Mouse (Mus musculus): ENCODE results near the gene Ptprj. TPM values are rescaled to one million over a fixed set of nuclear protein-coding genes. Genes with fewer than 3 reads are reported as not detected.
A peak's percentile ranks its signal among the peaks of the same experiment; 100 is the strongest.
"Not testable (repeated sequence)": the region's sequence is repeated elsewhere in the genome, so short reads cannot be mapped to it uniquely, and the experiment has no call there.

The Ptprj gene
- polyA plus RNA-seq, 1 experiment from 2014 or later = 4.9 TPM

GRCm38 (mm10) chr2:90470122-90470521, 110.3 kb downstream of the Ptprj start:
- Histone ChIP-seq H3K27me3 (replicated peaks) (no peaks in the 10 kb centered on the region), H3K9me3 (no peaks in the 10 kb centered on the region), H3K4me3 (replicated peaks) (no peak overlapping the region), H3K9ac (no peak overlapping the region), H3K4me2 (no peak overlapping the region), H3K27ac (no peak overlapping the region), H3K4me1 (0 out of 2 replicates have a peak, but pooled peaks cover 3% of the 10 kb centered on the region), H3K36me3 (no peaks in the 10 kb centered on the region)
- WGBS = 29% methylated on average over 6 of the region's 6 CpGs
- ATAC-seq (ENCODE audit: insufficient read depth, low FRiP score, low read depth) = no peak

GRCm38 (mm10) chr2:90466480-90466879, 114.0 kb downstream of the Ptprj start:
- Histone ChIP-seq H3K4me1 (no peaks in the 10 kb centered on the region), H3K9me3 (no peaks in the 10 kb centered on the region), H3K27me3 (replicated peaks) (no peaks in the 10 kb centered on the region), H3K4me2 (no peak overlapping the region), H3K4me3 (replicated peaks) (no peak overlapping the region), H3K9ac (no peak overlapping the region), H3K27ac (0 out of 2 replicates have a peak overlapping the region, but pooled peaks have one; percentile 1), H3K36me3 (no peaks in the 10 kb centered on the region)
- 46% methylated on average over 7 of the region's 7 CpGs for WGBS
- ATAC-seq (ENCODE audit: insufficient read depth, low FRiP score, low read depth) = peak; percentile 15; the same call in 1 of the 2 replicates

- WGBS = 93% methylated on average over 5 of the region's 5 CpGs
- Histone ChIP-seq H3K4me2 (no peak overlapping the region), H3K36me3 (peaks cover 4% of the 10 kb centered on the region; the same call in 1 of the 2 replicates), H3K27ac (no peak overlapping the region), H3K4me3 (replicated peaks) (no peak overlapping the region), H3K9ac (no peak overlapping the region), H3K27me3 (replicated peaks) (no peaks in the 10 kb centered on the region), H3K9me3 (no peaks in the 10 kb centered on the region), H3K4me1 (no peaks in the 10 kb centered on the region)
- ATAC-seq (ENCODE audit: insufficient read depth, low FRiP score, low read depth) = no peak
Observed at GRCm38 (mm10) chr2:90463735-90464134, 116.7 kb downstream of the Ptprj start.

GRCm38 (mm10) chr2:90462252-90462651, 118.2 kb downstream of the Ptprj start:
- Histone ChIP-seq H3K27ac (peak overlapping the region; percentile 35; the same call in 1 of the 2 replicates), H3K9ac (no peak overlapping the region), H3K4me2 (no peak overlapping the region), H3K9me3 (no peaks in the 10 kb centered on the region), H3K36me3 (peaks cover 4% of the 10 kb centered on the region; the same call in 1 of the 2 replicates), H3K27me3 (replicated peaks) (no peaks in the 10 kb centered on the region), H3K4me1 (no peaks in the 10 kb centered on the region), H3K4me3 (replicated peaks) (no peak overlapping the region)
- ATAC-seq (ENCODE audit: insufficient read depth, low FRiP score, low read depth) = peak; percentile 62; the same call in 1 of the 2 replicates

GRCm38 (mm10) chr2:90457946-90458345, 122.5 kb downstream of the Ptprj start:
- Histone ChIP-seq H3K4me3 (replicated peaks) (no peak overlapping the region), H3K9me3 (no peaks in the 10 kb centered on the region), H3K36me3 (peaks cover 9% of the 10 kb centered on the region; the same call in 1 of the 2 replicates), H3K27me3 (replicated peaks) (no peaks in the 10 kb centered on the region), H3K9ac (no peak overlapping the region), H3K4me1 (no peaks in the 10 kb centered on the region), H3K27ac (no peak overlapping the region), H3K4me2 (no peak overlapping the region)
- ATAC-seq (ENCODE audit: insufficient read depth, low FRiP score, low read depth) = no peak
- WGBS = 88% methylated on average over 12 of the region's 12 CpGs

GRCm38 (mm10) chr2:90452380-90452779, 128.1 kb downstream of the Ptprj start:
- Histone ChIP-seq H3K9me3 (no peaks in the 10 kb centered on the region), H3K4me1 (no peaks in the 10 kb centered on the region), H3K27ac (no peak overlapping the region), H3K36me3 (0 out of 2 replicates have a peak, but pooled peaks cover 5% of the 10 kb centered on the region), H3K4me3 (replicated peaks) (no peak overlapping the region), H3K9ac (no peak overlapping the region), H3K4me2 (no peak overlapping the region), H3K27me3 (replicated peaks) (no peaks in the 10 kb centered on the region)
- ATAC-seq (ENCODE audit: insufficient read depth, low FRiP score, low read depth) = no peak
- 85% methylated on average over 3 of the region's 3 CpGs for WGBS

DNA sequence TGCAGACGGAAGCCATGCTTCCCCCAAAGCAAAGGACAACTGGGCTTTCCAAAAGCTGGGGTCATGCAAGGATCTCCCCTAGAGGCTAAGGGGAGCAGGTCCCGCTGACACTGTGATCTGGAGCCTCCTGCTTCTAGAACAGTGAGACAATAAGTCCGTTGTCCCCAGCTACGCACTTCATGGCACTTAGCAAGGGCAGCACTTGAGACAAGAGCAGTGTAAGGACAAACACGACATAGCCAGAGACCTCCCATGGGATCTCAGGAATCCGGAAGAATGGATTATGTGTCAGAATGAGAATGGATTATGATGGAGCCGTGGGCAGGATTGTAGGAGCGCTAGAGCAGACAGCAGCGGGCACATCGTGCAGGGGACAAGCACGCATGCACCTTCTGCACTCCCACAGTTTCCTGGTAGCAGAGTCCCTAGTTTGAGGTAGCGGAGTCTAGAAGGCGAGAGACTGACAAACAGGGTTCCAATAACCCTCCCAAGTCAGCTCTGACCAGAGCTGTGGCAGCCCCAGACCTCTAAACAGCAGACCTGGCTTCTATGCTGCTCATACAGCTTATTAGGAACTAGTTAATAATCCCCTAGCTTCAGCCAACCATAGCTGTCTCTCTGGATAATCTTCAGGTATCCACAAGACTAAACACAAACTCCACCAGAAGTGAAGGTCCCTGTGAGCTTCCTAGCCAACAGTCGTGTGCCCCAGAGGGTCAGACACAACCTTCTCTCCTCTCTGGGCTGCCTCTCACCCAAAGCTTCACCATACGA, 131.3 kb downstream of the Ptprj start:
- Histone ChIP-seq H3K4me2 (no peak overlapping the region), H3K36me3 (0 out of 2 replicates have a peak, but pooled peaks cover 1% of the 10 kb centered on the region), H3K27me3 (replicated peaks) (no peaks in the 10 kb centered on the region), H3K4me1 (no peaks in the 10 kb centered on the region), H3K27ac (no peak overlapping the region), H3K9ac (no peak overlapping the region), H3K4me3 (replicated peaks) (no peak overlapping the region), H3K9me3 (no peaks in the 10 kb centered on the region)
- 77% methylated on average over 15 of the region's 15 CpGs for WGBS
- no peak for ATAC-seq (ENCODE audit: insufficient read depth, low FRiP score, low read depth)

DNA sequence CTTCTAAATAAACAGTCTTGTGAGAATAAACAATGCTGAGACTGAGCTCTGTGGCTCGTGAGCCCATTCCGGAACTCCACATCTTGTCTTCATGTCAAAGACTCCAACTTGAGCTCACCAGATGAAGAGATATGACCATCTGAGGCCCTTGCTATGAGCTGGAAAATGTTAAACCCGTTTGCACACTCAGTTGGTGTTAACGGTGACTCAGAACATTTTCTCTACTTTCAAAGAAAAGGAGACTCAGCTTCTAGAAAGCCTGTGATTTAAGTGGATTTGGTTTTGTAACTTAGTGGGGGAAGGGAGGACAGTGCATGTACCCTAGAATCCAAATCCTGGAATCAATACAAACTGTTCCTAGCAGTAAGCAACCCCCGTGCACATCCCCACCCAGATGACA, 136.6 kb downstream of the Ptprj start:
- Histone ChIP-seq H3K9ac (no peak overlapping the region), H3K27ac (no peak overlapping the region), H3K36me3 (no peaks in the 10 kb centered on the region), H3K4me2 (no peak overlapping the region), H3K9me3 (no peaks in the 10 kb centered on the region), H3K4me3 (replicated peaks) (no peak overlapping the region), H3K4me1 (no peaks in the 10 kb centered on the region), H3K27me3 (replicated peaks) (no peaks in the 10 kb centered on the region)
- no peak for ATAC-seq (ENCODE audit: insufficient read depth, low FRiP score, low read depth)
- WGBS = 67% methylated on average over 5 of the region's 5 CpGs

GRCm38 (mm10) chr2:90441811-90442210, 138.6 kb downstream of the Ptprj start:
- H3K27ac ChIP-seq; H3K9me3 ChIP-seq; H3K27me3 ChIP-seq (replicated peaks); ATAC-seq (ENCODE audit: insufficient read depth, low FRiP score, low read depth); H3K4me1 ChIP-seq; H3K4me3 ChIP-seq (replicated peaks); H3K9ac ChIP-seq; H3K36me3 ChIP-seq; H3K4me2 ChIP-seq: not testable (repeated sequence)
- WGBS = 69% methylated on average over 4 of the region's 4 CpGs

DNA sequence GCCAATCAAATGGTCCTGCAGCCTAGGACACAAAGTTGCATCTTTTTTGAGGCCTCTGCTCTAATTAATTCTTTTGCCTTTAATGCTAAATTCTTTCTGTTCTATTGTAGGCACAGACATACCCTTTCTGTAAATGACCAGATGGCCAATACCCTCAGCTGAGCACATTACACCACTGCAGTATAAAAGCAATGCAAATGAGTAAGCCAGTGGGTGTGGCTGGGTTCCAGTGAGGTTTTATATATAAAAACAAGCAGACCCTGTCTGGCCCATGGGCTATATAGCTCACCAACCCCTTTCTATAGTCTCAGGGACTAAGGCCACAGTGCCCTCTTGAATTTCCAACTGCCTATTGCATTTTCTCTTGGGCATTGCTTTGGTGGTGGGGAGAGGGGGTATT, 140.3 kb downstream of the Ptprj start:
- ATAC-seq (ENCODE audit: insufficient read depth, low FRiP score, low read depth); H3K4me2 ChIP-seq; H3K36me3 ChIP-seq; H3K9ac ChIP-seq; H3K4me1 ChIP-seq; H3K27ac ChIP-seq; H3K27me3 ChIP-seq (replicated peaks); H3K9me3 ChIP-seq; H3K4me3 ChIP-seq (replicated peaks): not testable (repeated sequence)

DNA sequence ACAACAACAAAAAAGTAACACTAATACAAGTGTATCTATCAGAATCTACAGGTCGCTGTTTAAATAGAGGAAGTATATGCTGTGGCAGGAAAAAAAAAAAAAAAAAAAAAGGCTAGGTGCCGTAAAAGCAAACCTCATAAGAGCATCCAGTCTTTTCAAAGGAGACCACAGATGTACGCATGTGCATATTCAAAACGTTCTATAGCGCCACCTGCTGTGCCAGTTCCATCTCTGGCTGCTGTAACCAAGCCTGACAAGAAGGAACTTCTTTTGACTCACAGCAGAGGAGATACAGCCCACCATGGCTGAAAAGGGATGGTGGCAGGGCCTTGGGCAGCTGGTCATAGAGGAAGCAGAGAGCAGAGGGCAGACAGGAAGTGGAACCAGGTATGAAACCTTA, 143.0 kb downstream of the Ptprj start:
- H3K4me2 ChIP-seq; H3K27ac ChIP-seq; H3K4me3 ChIP-seq (replicated peaks); ATAC-seq (ENCODE audit: insufficient read depth, low FRiP score, low read depth); H3K36me3 ChIP-seq; H3K4me1 ChIP-seq; H3K9me3 ChIP-seq; H3K27me3 ChIP-seq (replicated peaks); H3K9ac ChIP-seq: not testable (repeated sequence)
- 91% methylated on average over 1 of the region's 5 CpGs for WGBS

- no CpG with 5 or more reads among the region's 4 CpGs for WGBS
Observed at GRCm38 (mm10) chr2:90429782-90430181, 150.7 kb downstream of the Ptprj start.

More at GRCm38 (mm10) chr2:90429782-90430181, 150.7 kb downstream of the Ptprj start:
- H3K9me3 ChIP-seq; H3K27me3 ChIP-seq (replicated peaks); H3K4me1 ChIP-seq; ATAC-seq (ENCODE audit: insufficient read depth, low FRiP score, low read depth); H3K27ac ChIP-seq; H3K9ac ChIP-seq; H3K4me2 ChIP-seq; H3K36me3 ChIP-seq; H3K4me3 ChIP-seq (replicated peaks): not testable (repeated sequence)

All from stomach, embryonic 15.5 days (tissue).